Mouse (Mus musculus): ENCODE data around the gene Vmn2r43. TPM values are rescaled to one million over a fixed set of nuclear protein-coding genes. Genes with fewer than 3 reads are reported as not detected.

Gene Vmn2r43
- polyA plus RNA-seq (2017; shearing (Covaris generic)) = not detected

DNA sequence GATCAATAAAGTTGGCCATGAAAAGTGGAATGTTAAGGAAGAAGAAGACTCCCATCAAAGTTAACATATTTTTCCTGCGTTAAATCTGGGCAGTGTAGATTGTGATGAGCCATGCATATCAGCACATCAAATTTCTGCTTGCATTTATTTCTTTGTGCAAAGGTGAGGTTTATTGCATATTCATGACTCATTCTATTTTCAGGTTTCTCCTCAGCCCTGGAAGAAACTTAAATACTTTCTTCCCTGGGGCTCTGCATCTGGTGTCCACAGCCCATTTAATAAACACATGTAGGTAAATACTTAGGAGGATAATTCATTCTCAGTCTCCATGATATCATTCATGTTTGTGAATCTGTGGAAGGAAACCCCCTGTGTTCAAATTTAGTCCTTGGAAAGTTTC is at the start of gene Vmn2r43:
Vmn2r43 (minus strand) TSS at position 101 of the 400 bp plus-strand sequence.

GRCm38 (mm10) chr7:8200220-8200619 is 60.2 kb downstream of the Vmn2r43 start, which contains the start of gene Vmn2r42:
Gene Vmn2r42 (minus strand): TSS chr7:8200320.

Other genes with a start within 250 kb of the Vmn2r43 start
- gene Vmn2r41, start 98.9 kb downstream of the Vmn2r43 start, polyA plus RNA-seq (2017; shearing (Covaris generic)) = not detected
- not detected for gene Vmn2r42, start 60.3 kb downstream of the Vmn2r43 start, polyA plus RNA-seq (2017; shearing (Covaris generic))
- not detected for gene Vmn2r44, start 122.7 kb upstream of the Vmn2r43 start, polyA plus RNA-seq (2017; shearing (Covaris generic))
- not detected for gene Vmn2r45, start 228.5 kb upstream of the Vmn2r43 start, polyA plus RNA-seq (2017; shearing (Covaris generic))